Mouse (Mus musculus) MEL (cell line): Measurements from ENCODE around the gene Tjp2. TPM values are rescaled to one million over a fixed set of nuclear protein-coding genes. Genes with fewer than 3 reads are reported as not detected.

Experiments used
- DNase-seq: peaks from one replicate; pipeline ENCODE4 v3.0.0; 2011; ENCODE audit warnings: low read depth, low spot score
- H3K27ac ChIP-seq: 2 replicates; pipeline ENCODE4 v1.5.1; 2012; ENCODE audit warnings: low read depth, mild to moderate bottlenecking, control low read depth, low read length, moderate library complexity; ENCODE audit not compliant: control insufficient read depth
- H3K27me3 ChIP-seq, 2 experiments: fragments of 150-350 bp in 1 of 2; sonication (generic) in 1 of 2; 2 replicates each; pipeline ENCODE4 v1.6.1; 2012; ENCODE audit warnings: low read length in 2 of 2, mild to moderate bottlenecking in 2 of 2, improper control_type of control experiment in 1 of 2, moderate library complexity in 1 of 2; ENCODE audit not compliant: insufficient read depth in 2 of 2, control insufficient read depth in 1 of 2
- H3K36me3 ChIP-seq, 2 experiments: 2 replicates each; pipeline ENCODE4 v1.6.1; 2012 to 2014; ENCODE audit warnings: low read length in 2 of 2, improper control_type of control experiment in 1 of 2, inconsistent platforms in 1 of 2, mild to moderate bottlenecking in 1 of 2; ENCODE audit not compliant: insufficient read depth in 2 of 2, control insufficient read depth in 1 of 2
- H3K4me1 ChIP-seq, 2 experiments: fragments of 150-350 bp in 1 of 2; sonication (generic) in 1 of 2; 2 replicates each; pipeline ENCODE4 v1.6.1; 2012; ENCODE audit warnings: low read length in 2 of 2, improper control_type of control experiment in 1 of 2, mild to moderate bottlenecking in 1 of 2; ENCODE audit not compliant: insufficient read depth in 2 of 2, control insufficient read depth in 1 of 2
- H3K4me3 ChIP-seq, 2 experiments: fragments of 150-350 bp in 1 of 2; sonication (generic) in 1 of 2; 2 replicates each; pipeline ENCODE4 v1.5.1; 2012; ENCODE audit warnings: low read depth in 2 of 2, low read length in 2 of 2, mild to moderate bottlenecking in 2 of 2, moderate library complexity in 2 of 2, control low read depth in 1 of 2, improper control_type of control experiment in 1 of 2; ENCODE audit not compliant: control insufficient read depth in 1 of 2, insufficient read depth in 1 of 2
- H3K79me2 ChIP-seq: 2 replicates; pipeline ENCODE4 v1.6.1; 2012; ENCODE audit warnings: mild to moderate bottlenecking, low read length, moderate library complexity; ENCODE audit not compliant: control insufficient read depth, poor library complexity, insufficient read depth
- H3K9ac ChIP-seq: 2 replicates; pipeline ENCODE4 v1.6.1; 2012; ENCODE audit warnings: low read depth, mild to moderate bottlenecking, control low read depth, low read length, moderate library complexity; ENCODE audit not compliant: control insufficient read depth, poor library complexity, severe bottlenecking
- H3K9me3 ChIP-seq: fragments of 150-350 bp; sonication (generic); replicated peaks from 2 replicates; pipeline ENCODE4 v1.6.1; 2012; ENCODE audit warnings: mild to moderate bottlenecking, low read length, improper control_type of control experiment, moderate library complexity; ENCODE audit not compliant: insufficient read depth
- BHLHE40 ChIP-seq: IDR thresholded peaks from 2 replicates; pipeline ENCODE4 v1.6.1; 2012; ENCODE audit warnings: low read depth, mild to moderate bottlenecking, inconsistent platforms, low read length, improper control_type of control experiment, borderline replicate concordance
- CTCF ChIP-seq, 3 experiments: IDR thresholded peaks in 2 of 3; conservative IDR thresholded peaks in 1 of 3; 2 replicates each; pipeline ENCODE4 v1.5.1; 2011 to 2012; ENCODE audit warnings: low read length in 3 of 3, low read depth in 2 of 3, mild to moderate bottlenecking in 2 of 3, improper control_type of control experiment in 1 of 3, inconsistent platforms in 1 of 3, mixed read lengths in 1 of 3, moderate library complexity in 1 of 3; ENCODE audit not compliant: control insufficient read depth in 1 of 3, insufficient read depth in 1 of 3, poor library complexity in 1 of 3, severe bottlenecking in 1 of 3
- EP300 ChIP-seq, 2 experiments: IDR thresholded peaks; 2 replicates each; pipeline ENCODE4 v1.6.1; 2011; ENCODE audit warnings: improper control_type of control experiment in 2 of 2, low read length in 2 of 2, low read depth in 1 of 2, mild to moderate bottlenecking in 1 of 2
- GABPA ChIP-seq: IDR thresholded peaks from 2 replicates; pipeline ENCODE4 v1.6.1; 2012; ENCODE audit warnings: low read depth, mild to moderate bottlenecking, inconsistent platforms, low read length, improper control_type of control experiment, moderate library complexity
- NRF1 ChIP-seq: IDR thresholded peaks from 2 replicates; pipeline ENCODE4 v1.6.1; 2014; ENCODE audit warnings: low read depth, mild to moderate bottlenecking, inconsistent platforms, low read length, improper control_type of control experiment, moderate library complexity; ENCODE audit not compliant: poor library complexity, insufficient read depth, severe bottlenecking
- POLR2AphosphoS2 ChIP-seq: IDR thresholded peaks from 2 replicates; pipeline ENCODE4 v1.6.1; 2011; ENCODE audit warnings: low read length, improper control_type of control experiment
- POLR2AphosphoS5 ChIP-seq: IDR thresholded peaks from 2 replicates; pipeline ENCODE4 v1.6.1; 2012; ENCODE audit warnings: low read depth, borderline replicate concordance, mild to moderate bottlenecking, inconsistent platforms, low read length, moderate library complexity, mixed read lengths
- RAD21 ChIP-seq: IDR thresholded peaks from 2 replicates; pipeline ENCODE4 v1.6.1; 2011; ENCODE audit warnings: mild to moderate bottlenecking, low read depth, low read length, improper control_type of control experiment
- RCOR1 ChIP-seq: IDR thresholded peaks from 2 replicates; pipeline ENCODE4 v1.6.1; 2012; ENCODE audit warnings: low read depth, mild to moderate bottlenecking, inconsistent platforms, low read length, improper control_type of control experiment
- TAL1 ChIP-seq: IDR thresholded peaks from 2 replicates; pipeline ENCODE4 v1.6.1; 2012; ENCODE audit warnings: mild to moderate bottlenecking, inconsistent platforms, low read length, moderate library complexity, mixed read lengths
- USF2 ChIP-seq, 2 experiments: IDR thresholded peaks; 2 replicates each; pipeline ENCODE4 v1.6.1; 2011 to 2012; ENCODE audit warnings: improper control_type of control experiment in 2 of 2, low read length in 2 of 2, borderline replicate concordance in 1 of 2, inconsistent platforms in 1 of 2, low read depth in 1 of 2, mild to moderate bottlenecking in 1 of 2; ENCODE audit not compliant: insufficient read depth in 1 of 2
- ZC3H11A ChIP-seq: IDR thresholded peaks from 2 replicates; pipeline ENCODE4 v1.6.1; 2012; ENCODE audit warnings: low read depth, mild to moderate bottlenecking, inconsistent platforms, low read length, improper control_type of control experiment
- ZMIZ1 ChIP-seq: IDR thresholded peaks from 2 replicates; pipeline ENCODE4 v1.6.1; 2012; ENCODE audit warnings: low read depth, mild to moderate bottlenecking, inconsistent platforms, low read length, improper control_type of control experiment, moderate library complexity
- polyA plus RNA-seq, 2 experiments: library from polyadenylated mRNA; stranded (reverse) in 1 of 2; unstranded in 1 of 2; fragments of >175 nt in 1 of 2; fragments of >200 nt in 1 of 2; gene quantifications; 2 replicates each; pipeline versions ENCODE4 v1.2.1 to v1.2.4; 2012; ENCODE audit warnings: low replicate concordance in 2 of 2, low read depth in 1 of 2; ENCODE audit not compliant: insufficient read length in 2 of 2, insufficient read depth in 1 of 2, missing spikeins in 1 of 2
- total RNA-seq: library from RNA; depleted of rRNA; stranded (reverse); fragments of 300-350 nt; gene quantifications from 2 replicates; pipeline ENCODE4 v1.2.3, GENCODE M21; 2012

The Tjp2 gene
- total and polyA plus RNA-seq, 3 experiments: 3.0 to 8.3 TPM; not detected in 1

- Histone ChIP-seq H3K4me3 (no peak overlapping the region), H3K9ac (no peak overlapping the region), H3K36me3 (peaks cover 0 to 9% of the 10 kb centered on the region in 2 experiments; a peak in 2 of 4 replicates), H3K27me3 (no peaks in the 10 kb centered on the region), H3K79me2 (no peaks in the 10 kb centered on the region), H3K4me1 (peaks cover 1 to 11% of the 10 kb centered on the region in 2 experiments; a peak in 3 of 4 replicates), H3K9me3 (no peaks in the 10 kb centered on the region), H3K27ac (no peak overlapping the region)
- no peak for DNase-seq
- TF ChIP-seq POLR2AphosphoS5: no peak
- no peak for TF ChIP-seq GABPA
- TF ChIP-seq USF2 (IDR thresholded peaks at IDR 0.05; ENCODE audit: borderline replicate concordance in 1 of 2, insufficient read depth in 1 of 2, low read depth in 1 of 2, low read length in 2 of 2): no peak
- TF ChIP-seq RAD21: no peak
- TF ChIP-seq CTCF (IDR thresholded peaks at IDR 0.05 in 2 of 3, conservative IDR thresholded peaks at IDR 0.05 in 1 of 3; ENCODE audit: control insufficient read depth in 1 of 3, insufficient read depth in 1 of 3, low read depth in 2 of 3, low read length in 3 of 3, poor library complexity in 1 of 3, severe bottlenecking in 1 of 3): no peak
- no peak for TF ChIP-seq BHLHE40
- TF ChIP-seq NRF1: no peak
- TF ChIP-seq TAL1: no peak
- no peak for TF ChIP-seq POLR2AphosphoS2
These were observed 28.9 kb upstream of the Tjp2 start for GRCm38 (mm10) chr19:24253657-24254260.

DNA sequence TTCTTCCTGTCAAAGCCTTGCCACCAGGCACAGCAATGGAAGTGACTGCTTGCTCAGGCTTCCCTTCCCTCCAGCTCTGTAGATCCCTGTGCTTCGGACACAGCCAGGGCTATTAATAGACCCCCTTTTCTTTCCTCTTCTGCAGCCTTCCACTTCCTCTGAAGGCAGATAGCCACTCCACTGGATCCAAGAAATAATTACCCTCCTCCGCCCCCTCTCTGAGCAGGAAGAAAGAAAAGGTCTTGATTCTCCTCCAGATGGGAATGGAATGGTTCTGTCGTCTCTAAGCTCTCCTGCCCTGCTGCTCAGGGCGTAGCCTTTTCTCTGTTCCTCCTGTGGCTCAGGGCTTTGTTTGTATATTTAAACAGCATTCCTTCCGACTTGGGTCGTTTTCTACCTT is 27.0 kb upstream of the Tjp2 start:
- Histone ChIP-seq H3K79me2 (no peaks in the 10 kb centered on the region), H3K27me3 (no peaks in the 10 kb centered on the region), H3K36me3 (no peaks in the 10 kb centered on the region), H3K4me1 (peaks cover 0 to 4% of the 10 kb centered on the region in 2 experiments; a peak in 2 of 4 replicates), H3K27ac (no peak overlapping the region), H3K9ac (no peak overlapping the region), H3K4me3 (no peak overlapping the region), H3K9me3 (no peaks in the 10 kb centered on the region)
- DNase-seq: no peak
- TF ChIP-seq RCOR1 (no peak), EP300 (IDR thresholded peaks at IDR 0.05; ENCODE audit: low read depth in 1 of 2, low read length in 2 of 2) (no peak), CTCF (IDR thresholded peaks at IDR 0.05 in 2 of 3, conservative IDR thresholded peaks at IDR 0.05 in 1 of 3; ENCODE audit: control insufficient read depth in 1 of 3, insufficient read depth in 1 of 3, low read depth in 2 of 3, low read length in 3 of 3, poor library complexity in 1 of 3, severe bottlenecking in 1 of 3) (no peak), BHLHE40 (no peak), ZC3H11A (no peak), ZMIZ1 (no peak)
